Mouse (Mus musculus): ENCODE measurements around the gene Frmd5. TPM values are rescaled to one million over a fixed set of nuclear protein-coding genes. Genes with fewer than 3 reads are reported as not detected.

Frmd5 gene
- 1.8 and 2.4 TPM in 2 replicates for polyA plus RNA-seq (2015; fragmentation: Nextera tagmentation; extraction: Ambion mirVana)

GRCm38 (mm10) chr2:121806959-121807653 lies at the start of gene Frmd5:
TSS of gene Frmd5 (minus strand) at chr2:121807087.
- H3K9me3 ChIP-seq (replicated peaks) = no peaks in the 10 kb centered on the region
- WGBS = 1% methylated on average over 35 of the region's 35 CpGs
- peaks cover 21% of the 10 kb centered on the region for H3K4me1 ChIP-seq
- H3K27me3 ChIP-seq = peaks cover 59% of the 10 kb centered on the region
- 0 out of 2 replicates have a peak within 1 kb of the TSS, but pooled peaks have one; percentile 62 for H3K27ac ChIP-seq
- peak within 1 kb of the TSS; percentile 69 for H3K4me3 ChIP-seq (replicated peaks)
- H3K36me3 ChIP-seq = no peaks in the 10 kb centered on the region
- peak within 1 kb of the TSS; percentile 93 for H3K4me2 ChIP-seq
- ATAC-seq (replicated peaks; ENCODE audit: low FRiP score) = peak; percentile 98
- H3K9ac ChIP-seq = peak within 1 kb of the TSS; percentile 46

GRCm38 (mm10) chr2:121853974-121854373 lies 47.1 kb upstream of the Frmd5 start:
- Histone ChIP-seq H3K9me3 (replicated peaks) (no peaks in the 10 kb centered on the region), H3K4me2 (no peak overlapping the region), H3K27me3 (no peaks in the 10 kb centered on the region), H3K9ac (no peak overlapping the region), H3K4me3 (replicated peaks) (no peak overlapping the region), H3K27ac (no peak overlapping the region), H3K4me1 (no peaks in the 10 kb centered on the region), H3K36me3 (no peaks in the 10 kb centered on the region)
- no peak for ATAC-seq (replicated peaks; ENCODE audit: low FRiP score)
- WGBS = 58% methylated on average over 3 of the region's 3 CpGs

- Histone ChIP-seq H3K9me3 (replicated peaks) (no peaks in the 10 kb centered on the region), H3K4me3 (replicated peaks) (no peak overlapping the region), H3K27ac (no peak overlapping the region), H3K4me1 (no peaks in the 10 kb centered on the region), H3K9ac (no peak overlapping the region), H3K27me3 (no peaks in the 10 kb centered on the region), H3K36me3 (no peaks in the 10 kb centered on the region), H3K4me2 (no peak overlapping the region)
- ATAC-seq (replicated peaks; ENCODE audit: low FRiP score) = no peak
- 68% methylated on average over 2 of the region's 2 CpGs for WGBS
Observed at GRCm38 (mm10) chr2:121852045-121852444, 45.2 kb upstream of the Frmd5 start.

- Histone ChIP-seq H3K4me2 (no peak overlapping the region), H3K36me3 (no peaks in the 10 kb centered on the region), H3K9ac (no peak overlapping the region), H3K4me1 (no peaks in the 10 kb centered on the region), H3K27me3 (no peaks in the 10 kb centered on the region), H3K27ac (no peak overlapping the region), H3K9me3 (replicated peaks) (no peaks in the 10 kb centered on the region), H3K4me3 (replicated peaks) (no peak overlapping the region)
- 60% methylated on average over 8 of the region's 8 CpGs for WGBS
- ATAC-seq (replicated peaks; ENCODE audit: low FRiP score) = no peak
Observed at GRCm38 (mm10) chr2:121846050-121846449, 39.2 kb upstream of the Frmd5 start.

- 79% methylated on average over 3 of the region's 3 CpGs for WGBS
- Histone ChIP-seq H3K9me3 (replicated peaks) (no peaks in the 10 kb centered on the region; the same call in 1 of the 2 replicates), H3K27ac (no peak overlapping the region), H3K4me1 (no peaks in the 10 kb centered on the region), H3K9ac (no peak overlapping the region), H3K36me3 (no peaks in the 10 kb centered on the region), H3K27me3 (no peaks in the 10 kb centered on the region), H3K4me3 (replicated peaks) (no peak overlapping the region), H3K4me2 (no peak overlapping the region)
- no peak for ATAC-seq (replicated peaks; ENCODE audit: low FRiP score)
Observed at GRCm38 (mm10) chr2:121842249-121842648, 35.4 kb upstream of the Frmd5 start.

GRCm38 (mm10) chr2:121841453-121841852 lies 34.6 kb upstream of the Frmd5 start:
- 97% methylated on average over 3 of the region's 3 CpGs for WGBS

GRCm38 (mm10) chr2:121834926-121835325 lies 28.0 kb upstream of the Frmd5 start:
- no peaks in the 10 kb centered on the region for H3K4me1 ChIP-seq
- no peaks in the 10 kb centered on the region; the same call in 1 of the 2 replicates for H3K9me3 ChIP-seq (replicated peaks)
- H3K27ac ChIP-seq = no peak overlapping the region
- H3K4me3 ChIP-seq (replicated peaks) = no peak overlapping the region
- H3K9ac ChIP-seq = no peak overlapping the region
- no peak for ATAC-seq (replicated peaks; ENCODE audit: low FRiP score)
- H3K4me2 ChIP-seq = no peak overlapping the region
- WGBS = 46% methylated on average over 3 of the region's 3 CpGs
- no peaks in the 10 kb centered on the region for H3K36me3 ChIP-seq
- H3K27me3 ChIP-seq = no peaks in the 10 kb centered on the region; the same call in 1 of the 2 replicates

More at GRCm38 (mm10) chr2:121841453-121841852, 34.6 kb upstream of the Frmd5 start:
- Histone ChIP-seq H3K9me3 (replicated peaks) (no peaks in the 10 kb centered on the region; the same call in 1 of the 2 replicates), H3K9ac (no peak overlapping the region), H3K36me3 (no peaks in the 10 kb centered on the region), H3K27ac (no peak overlapping the region), H3K4me2 (no peak overlapping the region), H3K4me3 (replicated peaks) (no peak overlapping the region), H3K4me1 (no peaks in the 10 kb centered on the region), H3K27me3 (no peaks in the 10 kb centered on the region)
- ATAC-seq (replicated peaks; ENCODE audit: low FRiP score) = no peak

GRCm38 (mm10) chr2:121832484-121832894 lies 25.6 kb upstream of the Frmd5 start:
- Histone ChIP-seq H3K4me2 (no peak overlapping the region), H3K4me1 (no peaks in the 10 kb centered on the region), H3K9me3 (replicated peaks) (no peaks in the 10 kb centered on the region), H3K27ac (no peak overlapping the region), H3K9ac (no peak overlapping the region), H3K36me3 (no peaks in the 10 kb centered on the region), H3K4me3 (replicated peaks) (no peak overlapping the region), H3K27me3 (no peaks in the 10 kb centered on the region; the same call in 1 of the 2 replicates)
- no peak; the same call in 1 of the 2 replicates for ATAC-seq (replicated peaks; ENCODE audit: low FRiP score)
- 11% methylated on average over 5 of the region's 5 CpGs for WGBS

- 81% methylated on average over 3 of the region's 3 CpGs for WGBS
- Histone ChIP-seq H3K36me3 (no peaks in the 10 kb centered on the region), H3K4me1 (no peaks in the 10 kb centered on the region), H3K9me3 (replicated peaks) (no peaks in the 10 kb centered on the region), H3K9ac (no peak overlapping the region), H3K27ac (no peak overlapping the region), H3K4me3 (replicated peaks) (no peak overlapping the region), H3K4me2 (no peak overlapping the region), H3K27me3 (no peaks in the 10 kb centered on the region)
- no peak for ATAC-seq (replicated peaks; ENCODE audit: low FRiP score)
Observed at GRCm38 (mm10) chr2:121828411-121828810, 21.5 kb upstream of the Frmd5 start.

- H3K9ac ChIP-seq = no peak overlapping the region
- WGBS = 75% methylated on average over 2 of the region's 2 CpGs
- no peaks in the 10 kb centered on the region for H3K9me3 ChIP-seq (replicated peaks)
- no peaks in the 10 kb centered on the region for H3K27me3 ChIP-seq
- H3K4me2 ChIP-seq = no peak overlapping the region
- no peak for ATAC-seq (replicated peaks; ENCODE audit: low FRiP score)
- no peaks in the 10 kb centered on the region for H3K36me3 ChIP-seq
- no peak overlapping the region for H3K27ac ChIP-seq
- H3K4me1 ChIP-seq = no peaks in the 10 kb centered on the region
- no peak overlapping the region for H3K4me3 ChIP-seq (replicated peaks)
Observed at GRCm38 (mm10) chr2:121826189-121826588, 19.3 kb upstream of the Frmd5 start.

- Histone ChIP-seq H3K9ac (no peak overlapping the region), H3K4me3 (replicated peaks) (no peak overlapping the region), H3K36me3 (no peaks in the 10 kb centered on the region), H3K27ac (no peak overlapping the region), H3K4me2 (no peak overlapping the region), H3K4me1 (no peaks in the 10 kb centered on the region), H3K27me3 (no peaks in the 10 kb centered on the region), H3K9me3 (replicated peaks) (no peaks in the 10 kb centered on the region)
- no peak for ATAC-seq (replicated peaks; ENCODE audit: low FRiP score)
- whole genome bisulfite sequencing = 65% methylated on average over 5 of the region's 5 CpGs
Observed at GRCm38 (mm10) chr2:121824653-121825052, 17.8 kb upstream of the Frmd5 start.

- Histone ChIP-seq H3K4me3 (replicated peaks) (no peak overlapping the region), H3K4me2 (no peak overlapping the region), H3K27me3 (no peaks in the 10 kb centered on the region), H3K9ac (no peak overlapping the region), H3K36me3 (no peaks in the 10 kb centered on the region), H3K27ac (no peak overlapping the region), H3K9me3 (replicated peaks) (no peaks in the 10 kb centered on the region), H3K4me1 (no peaks in the 10 kb centered on the region)
- ATAC-seq (replicated peaks; ENCODE audit: low FRiP score) = no peak
- WGBS = 88% methylated on average over 7 of the region's 7 CpGs
Observed at GRCm38 (mm10) chr2:121821787-121822186, 14.9 kb upstream of the Frmd5 start.

All from kidney, embryonic 15.5 days (tissue).